Mouse (Mus musculus) liver, adult 2 months (tissue): Measurements from ENCODE around the gene Zfp580.

Experiments used
- CTCF ChIP-seq: fragments of 200-500 bp; IDR thresholded peaks from 2 replicates; pipeline ENCODE4 v1.5.1; 2011; ENCODE audit warnings: low read depth, low read length, control low read depth
- POLR2A ChIP-seq: fragments of 200-500 bp; IDR thresholded peaks from 2 replicates; pipeline ENCODE4 v1.6.1; 2011; ENCODE audit warnings: low read length, control low read depth; ENCODE audit not compliant: insufficient read depth; ENCODE audit errors: extremely low read depth

DNA sequence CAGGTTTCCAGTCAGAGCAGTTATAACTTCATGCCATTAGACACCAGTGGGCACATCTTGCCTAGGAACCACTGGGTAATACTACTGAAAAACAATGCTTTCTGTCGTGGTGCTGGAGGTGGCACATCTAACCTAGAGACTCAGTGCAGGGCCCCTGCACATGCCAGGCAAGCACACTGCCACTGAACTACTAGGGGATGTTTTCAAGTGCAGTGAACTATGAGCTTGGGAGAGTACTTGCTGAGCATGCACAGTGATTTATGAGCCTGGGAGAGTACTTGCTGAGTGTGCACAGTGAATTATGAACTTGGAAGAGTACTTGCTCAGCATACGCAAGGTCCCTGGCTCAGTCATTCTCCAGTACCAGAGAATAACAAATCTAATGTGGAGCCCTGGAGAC, 51.2 kb downstream of the Zfp580 start:
- TF ChIP-seq CTCF (no peak), POLR2A (no peak)
